Mouse (Mus musculus): ENCODE results near the gene Cdc7. TPM values are rescaled to one million over a fixed set of nuclear protein-coding genes. Genes with fewer than 3 reads are reported as not detected.

Gene Cdc7
- polyA plus RNA-seq, 1 experiment from 2014 or later, result 33.1 TPM

DNA sequence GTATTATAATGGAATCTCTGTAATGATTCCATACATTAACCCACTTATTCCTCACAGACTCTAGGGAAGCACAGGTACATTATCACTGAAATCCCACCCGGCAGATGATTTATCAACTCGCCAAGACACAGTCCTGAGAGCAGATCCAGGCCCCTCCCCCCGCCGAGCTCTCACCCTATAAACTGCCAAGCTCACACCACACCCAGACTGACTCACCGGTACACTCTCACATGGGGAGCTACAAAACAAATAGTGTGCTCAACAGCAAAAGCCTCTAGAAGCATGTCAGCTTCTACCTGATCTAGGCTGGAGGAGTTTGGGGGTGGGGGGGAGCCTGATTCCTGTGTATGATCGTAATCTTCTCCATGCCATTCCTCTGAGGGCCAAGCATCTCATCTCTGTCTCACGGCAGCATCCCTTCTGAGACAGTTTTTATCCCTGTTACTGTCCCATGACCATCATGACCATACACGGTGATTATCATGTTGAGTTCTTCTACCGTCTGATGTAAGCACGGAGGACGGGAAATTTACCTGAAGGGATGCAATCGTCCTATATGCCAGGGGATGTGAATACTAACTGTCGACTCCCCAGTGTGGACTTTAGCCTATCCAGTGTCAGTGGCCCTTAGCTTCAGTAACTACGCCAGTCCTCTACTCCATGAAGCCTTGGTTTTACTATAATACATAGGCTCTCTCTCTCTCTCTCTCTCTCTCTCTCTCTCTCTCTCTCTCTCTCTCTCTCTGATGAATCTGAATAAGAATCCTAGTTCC lies 57.4 kb downstream of the Cdc7 start:
- DNase-seq (ENCODE audit: low spot score), result no peak

DNA sequence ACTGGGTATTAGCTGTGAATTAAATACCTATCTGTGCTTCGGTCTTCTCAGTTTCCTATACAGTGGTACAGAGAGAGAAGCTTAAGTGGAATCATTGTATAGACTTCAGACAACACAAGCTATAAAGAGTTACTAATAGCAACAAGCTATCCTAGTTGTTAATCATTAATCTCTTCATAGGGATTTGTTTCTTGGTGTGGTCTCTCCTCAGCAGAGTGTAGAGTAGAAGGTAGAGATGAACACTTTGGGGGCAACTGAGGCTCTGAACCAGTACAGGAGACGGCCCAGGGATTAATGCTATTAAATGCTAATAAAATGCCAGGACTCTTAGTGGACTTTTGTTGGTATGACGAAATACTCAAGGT lies 57.9 kb downstream of the Cdc7 start:
- DNase-seq (ENCODE audit: low spot score), result no peak

DNA sequence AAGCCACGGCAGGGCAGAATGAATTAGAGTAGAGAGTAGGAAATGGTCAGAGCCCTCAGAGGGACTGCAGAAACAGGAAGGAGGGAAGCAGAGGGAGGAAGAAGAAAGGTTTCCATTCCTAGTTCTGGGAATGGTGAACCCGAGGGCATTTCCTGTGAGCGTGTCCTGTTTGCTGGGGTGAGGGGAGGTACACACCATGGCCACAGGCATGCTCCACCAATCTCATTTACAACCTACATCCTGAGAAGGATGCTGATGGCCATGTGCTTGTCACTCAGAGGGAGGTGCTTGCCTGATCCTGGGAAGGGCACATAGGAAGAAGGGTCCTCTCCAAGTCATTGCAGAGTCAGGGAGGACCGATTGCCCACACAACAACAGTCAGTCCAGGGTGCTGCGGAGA lies 59.8 kb downstream of the Cdc7 start:
- DNase-seq (ENCODE audit: low spot score), result no peak

DNA sequence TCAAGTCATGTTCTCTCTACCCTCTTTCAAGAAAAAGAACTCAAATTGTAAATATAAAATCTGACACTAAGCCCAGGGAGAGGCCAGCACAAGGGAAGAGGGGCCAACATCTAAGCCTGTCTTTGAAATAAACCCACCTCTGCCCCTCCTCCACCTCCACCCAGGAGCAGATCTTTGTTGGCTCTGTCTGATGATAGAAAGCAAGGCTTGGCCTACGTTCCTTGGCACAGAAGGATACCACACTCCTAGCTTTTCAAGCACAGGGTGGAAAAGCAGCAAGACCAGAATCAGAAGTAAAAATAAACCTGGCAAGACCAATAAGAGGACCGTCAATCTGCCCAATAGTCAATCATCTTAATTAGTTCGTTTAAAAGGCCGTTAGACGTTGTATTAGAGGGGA lies 61.2 kb downstream of the Cdc7 start:
- no peak for DNase-seq (ENCODE audit: low spot score)

DNA sequence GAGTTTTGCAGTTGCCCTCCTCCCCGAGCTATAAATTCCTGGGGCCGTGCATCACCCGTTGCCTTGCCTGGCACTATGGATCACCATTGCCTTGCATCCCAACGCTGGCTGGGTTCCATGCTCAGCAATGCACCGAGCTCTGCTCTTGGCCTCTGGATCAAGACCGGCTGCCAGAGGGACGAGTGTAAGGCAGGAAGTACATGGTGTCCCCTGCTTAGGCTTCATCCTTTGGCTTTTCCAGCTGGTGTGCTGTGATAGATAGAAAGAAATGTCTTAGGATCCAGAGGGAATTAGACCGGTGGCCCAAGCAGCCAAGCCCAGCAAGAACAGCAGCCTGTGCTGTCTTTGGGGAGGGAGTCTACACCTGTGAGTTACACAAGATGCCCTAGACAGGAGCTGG lies 61.7 kb downstream of the Cdc7 start:
- DNase-seq (ENCODE audit: low spot score), result no peak

DNA sequence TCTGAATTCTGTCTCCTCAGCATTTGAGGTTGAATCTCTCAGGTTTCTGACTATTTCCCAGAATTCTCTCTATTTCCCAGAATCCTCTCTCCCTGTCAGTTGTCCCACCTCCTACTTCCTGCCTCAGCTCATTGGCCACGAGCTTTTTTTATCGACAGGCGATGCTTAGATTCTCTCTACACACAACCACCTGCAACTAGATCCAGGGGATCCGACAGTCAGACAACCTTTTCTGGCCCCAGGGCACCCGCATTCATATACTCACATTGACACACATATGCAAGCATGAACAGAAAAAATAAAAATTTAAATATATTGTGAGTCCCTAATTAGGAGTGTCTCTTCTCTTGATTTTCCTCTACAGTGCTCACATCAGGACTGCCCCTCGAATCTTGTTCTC lies 63.5 kb downstream of the Cdc7 start:
- DNase-seq (ENCODE audit: low spot score), result no peak

DNA sequence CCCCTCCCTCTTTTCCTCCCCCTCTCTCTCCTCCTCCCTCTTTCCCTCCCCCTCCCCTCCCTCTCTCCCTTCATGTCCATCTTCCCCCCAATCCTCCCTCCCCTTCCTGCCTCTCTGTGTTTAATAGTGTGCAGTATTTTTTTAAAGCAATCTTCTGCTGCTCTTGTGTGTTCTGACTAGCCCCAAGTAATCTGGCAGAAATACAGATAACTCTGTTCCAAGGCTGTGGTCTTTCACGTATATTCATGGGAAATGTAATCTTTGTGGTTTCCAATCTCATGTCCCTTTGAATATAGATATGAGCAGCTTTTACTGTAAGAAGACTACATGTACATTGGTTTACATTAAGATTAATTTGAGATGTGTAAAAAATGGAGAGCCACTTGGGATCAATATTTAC lies 64.4 kb downstream of the Cdc7 start:
- DNase-seq (ENCODE audit: low spot score), result no peak

DNA sequence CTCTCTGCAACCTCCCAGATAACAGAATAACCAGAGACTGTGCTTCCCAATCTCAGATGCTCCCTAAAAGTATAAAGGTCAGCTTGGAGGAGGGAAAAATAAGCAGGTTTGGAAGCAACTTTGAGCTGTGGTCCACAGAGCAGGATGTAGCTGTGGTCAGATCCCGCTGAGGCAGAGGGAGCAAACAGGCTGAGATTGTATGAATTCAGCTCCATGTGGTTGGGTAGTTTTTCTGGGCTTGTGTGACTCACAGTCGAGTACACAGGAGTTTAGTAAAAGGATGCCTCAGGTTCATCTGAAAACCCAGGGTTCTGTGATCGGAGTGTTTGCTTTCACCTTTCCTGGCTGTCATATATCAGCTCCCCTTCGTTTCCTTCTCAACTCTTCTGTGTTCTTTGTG lies 65.7 kb downstream of the Cdc7 start:
- DNase-seq (ENCODE audit: low spot score), result no peak

DNA sequence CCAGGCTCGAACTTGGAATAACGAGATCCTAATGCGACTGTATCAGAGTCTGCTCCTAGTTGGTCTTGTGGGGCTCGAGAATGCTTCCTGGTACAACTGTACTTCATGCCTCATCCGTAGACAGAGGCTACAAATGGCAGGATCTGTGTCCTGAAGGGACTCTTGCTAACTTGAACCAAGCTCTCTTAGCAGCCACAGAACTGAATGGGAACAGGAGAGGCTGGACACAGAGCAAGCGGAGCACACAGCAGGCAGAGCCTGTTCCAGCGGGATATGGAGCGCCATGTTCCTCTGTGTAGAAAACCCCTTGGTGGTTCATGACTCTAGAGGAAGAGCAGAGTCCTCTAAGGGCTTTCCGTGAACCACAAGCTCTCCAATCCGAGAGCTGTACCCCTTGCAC lies 66.7 kb downstream of the Cdc7 start:
- no peak for DNase-seq (ENCODE audit: low spot score)

Other genes starting within 250 kb of the Cdc7 start
- gene Hfm1, start 38.0 kb upstream of the Cdc7 start, polyA plus RNA-seq (2015; fragmentation: Nextera tagmentation; extraction: Ambion mirVana), result 1.7 and 2.2 TPM in 2 replicates